In genomic region chr1:73935442-73936080, GRCm38 (mm10) we compare ENCODE assay signal across 13 mouse cellular contexts.
DNase-seq lines count a peak whose midpoint lies in the region; ATAC-seq and TF ChIP-seq lines count a peak whose summit lies in the region.
"Had no signal": no experiment of that assay in that cellular context is flagged by ENCODE, and none has a peak within 500 bp of the region (broad histone marks: within the 10 kb centered on the region; RNA-seq: fewer than 3 reads in every experiment).

No protein-coding gene starts in this region.

- H3K27me3 ChIP-seq in cerebellum, adult 2 months (ENCODE audit: control insufficient read depth, insufficient read depth, low read length), result no peaks in the 10 kb centered on the region
- H3K27me3 ChIP-seq in kidney, embryonic 15.5 days, result no peaks in the 10 kb centered on the region
- no peaks in the 10 kb centered on the region for H3K27me3 ChIP-seq in kidney, postnatal 0 days (ENCODE audit: insufficient read depth, low read length)
- no peaks in the 10 kb centered on the region for H3K27me3 ChIP-seq in forebrain, postnatal 0 days (ENCODE audit: insufficient read depth, low read length)
- H3K27me3 ChIP-seq: forebrain, embryonic 13.5 days; liver, embryonic 13.5 days; midbrain, embryonic 12.5 days had no signal

- TF ChIP-seq CTCF in cerebellum, adult 2 months (IDR thresholded peaks at IDR 0.05; ENCODE audit: borderline replicate concordance, insufficient read depth, low read depth, low read length), result no peak
- TF ChIP-seq CTCF in kidney, postnatal 0 days (IDR thresholded peaks at IDR 0.05; ENCODE audit: low read depth), result no peak
- TF ChIP-seq CTCF in forebrain, postnatal 0 days (IDR thresholded peaks at IDR 0.05; ENCODE audit: low read depth), result no peak

- H3K27ac ChIP-seq in cerebellum, adult 2 months (ENCODE audit: insufficient read depth, low read length), result no peak overlapping the region
- H3K27ac ChIP-seq in kidney, embryonic 15.5 days, result no peak overlapping the region
- H3K27ac ChIP-seq in kidney, postnatal 0 days, result peak overlapping the region; percentile 55
- H3K27ac ChIP-seq in forebrain, postnatal 0 days (ENCODE audit: low read depth, low read length), result no peak overlapping the region
- H3K27ac ChIP-seq: forebrain, embryonic 13.5 days; liver, embryonic 13.5 days; midbrain, embryonic 12.5 days had no signal

- no peak for TF ChIP-seq POLR2A in cerebellum, adult 2 months (IDR thresholded peaks at IDR 0.05; ENCODE audit: borderline replicate concordance, insufficient read depth, low read length)

- H3K4me1 ChIP-seq in cerebellum, adult 2 months (ENCODE audit: control insufficient read depth, insufficient read depth, low read length), result peaks cover 9% of the 10 kb centered on the region
- peaks cover 32% of the 10 kb centered on the region for H3K4me1 ChIP-seq in kidney, embryonic 15.5 days
- H3K4me1 ChIP-seq in kidney, postnatal 0 days (replicated peaks; ENCODE audit: insufficient read depth, low read length), result peaks cover 25% of the 10 kb centered on the region
- no peaks in the 10 kb centered on the region for H3K4me1 ChIP-seq in forebrain, postnatal 0 days (ENCODE audit: insufficient read depth)
- H3K4me1 ChIP-seq: forebrain, embryonic 13.5 days had no signal

- peaks cover 61% of the 10 kb centered on the region for H3K36me3 ChIP-seq in kidney, embryonic 15.5 days
- H3K36me3 ChIP-seq in kidney, postnatal 0 days (ENCODE audit: insufficient read depth, low read length), result peaks cover 25% of the 10 kb centered on the region; the same call in 1 of the 2 replicates
- H3K36me3 ChIP-seq in forebrain, postnatal 0 days (ENCODE audit: insufficient read depth), result no peaks in the 10 kb centered on the region
- H3K36me3 ChIP-seq: liver, embryonic 13.5 days; midbrain, embryonic 12.5 days had no signal

- no peak overlapping the region for H3K4me2 ChIP-seq in kidney, embryonic 15.5 days
- no peak overlapping the region for H3K4me2 ChIP-seq in kidney, postnatal 0 days (ENCODE audit: low read length)
- H3K4me2 ChIP-seq in forebrain, postnatal 0 days (ENCODE audit: low read depth), result no peak overlapping the region
- H3K4me2 ChIP-seq: forebrain, embryonic 13.5 days; liver, embryonic 13.5 days; midbrain, embryonic 12.5 days had no signal

- no peak overlapping the region for H3K4me3 ChIP-seq in cerebellum, adult 2 months (replicated peaks; ENCODE audit: insufficient read depth, low read depth, low read length)
- no peak overlapping the region for H3K4me3 ChIP-seq in kidney, embryonic 15.5 days (replicated peaks)
- H3K4me3 ChIP-seq in kidney, postnatal 0 days (replicated peaks; ENCODE audit: low read depth, low read length), result no peak overlapping the region
- H3K4me3 ChIP-seq in forebrain, postnatal 0 days (ENCODE audit: low read depth, low read length), result no peak overlapping the region
- H3K4me3 ChIP-seq: forebrain, embryonic 13.5 days; liver, embryonic 13.5 days; midbrain, embryonic 12.5 days had no signal

- peak; percentile 24 to 30 for DNase-seq in cerebellum, adult 2 months
- no peak for DNase-seq in cerebellum, postnatal 4 days (ENCODE audit: low spot score in 2 of 2)
- peak; percentile 66 for DNase-seq in kidney, adult 18-20 months
- peak; percentile 21 for DNase-seq in CD4-positive helper T cell, adult 2 months (ENCODE audit: low read depth, low spot score)
- DNase-seq in kidney, postnatal 0 days (ENCODE audit: low spot score), result no peak
- DNase-seq in urinary bladder, postnatal 14 days (ENCODE audit: low spot score), result no peak
- no peak for DNase-seq in forebrain, postnatal 0 days
- DNase-seq: liver, embryonic 13.5 days; right cerebral cortex, postnatal 25 days had no signal

- no peaks in the 10 kb centered on the region for H3K9me3 ChIP-seq in kidney, embryonic 15.5 days (replicated peaks)
- no peaks in the 10 kb centered on the region for H3K9me3 ChIP-seq in kidney, postnatal 0 days (replicated peaks; ENCODE audit: low read length)
- no peaks in the 10 kb centered on the region for H3K9me3 ChIP-seq in forebrain, postnatal 0 days (ENCODE audit: low read length)
- H3K9me3 ChIP-seq: forebrain, embryonic 13.5 days; liver, embryonic 13.5 days; midbrain, embryonic 12.5 days had no signal

- no peak overlapping the region for H3K9ac ChIP-seq in kidney, embryonic 15.5 days
- H3K9ac ChIP-seq in kidney, postnatal 0 days (ENCODE audit: low read depth, low read length), result no peak overlapping the region
- H3K9ac ChIP-seq in forebrain, postnatal 0 days, result no peak overlapping the region
- H3K9ac ChIP-seq: forebrain, embryonic 13.5 days; liver, embryonic 13.5 days; midbrain, embryonic 12.5 days had no signal

- 60% methylated on average over 4 of the region's 4 CpGs for WGBS in cerebellum, adult 2 months
- 58% methylated on average over 4 of the region's 4 CpGs for WGBS in kidney, embryonic 15.5 days
- 54% methylated on average over 4 of the region's 4 CpGs for WGBS in kidney, postnatal 0 days
- 60% methylated on average over 4 of the region's 4 CpGs for WGBS in forebrain, postnatal 0 days

- ATAC-seq in kidney, embryonic 15.5 days (replicated peaks; ENCODE audit: low FRiP score), result no peak
- ATAC-seq in kidney, postnatal 0 days (replicated peaks; ENCODE audit: low FRiP score, low read depth), result no peak
- no peak for ATAC-seq in forebrain, postnatal 0 days
- ATAC-seq: forebrain, embryonic 13.5 days; intestine, postnatal 0 days had no signal

Comparison
In these comparisons a context has a peak if more than half of its experiments do, and no peak if none do; other contexts are left out.
1. DNase-seq: peak in cerebellum, adult 2 months (2 of 2), kidney, adult 18-20 months (single experiment) and CD4-positive helper T cell, adult 2 months (single experiment); none in cerebellum, postnatal 4 days (0 of 2), kidney, postnatal 0 days (single experiment), urinary bladder, postnatal 14 days (single experiment) and forebrain, postnatal 0 days (single experiment).